Mouse (Mus musculus) thymus, adult 2 months (tissue): Measurements from ENCODE around the gene Dab2ip.

ENCODE experiments used
- CTCF ChIP-seq: fragments of 200-500 bp; IDR thresholded peaks from 2 replicates; pipeline ENCODE4 v1.5.1; 2012; ENCODE audit warnings: mild to moderate bottlenecking, control low read depth, low read length, moderate library complexity, borderline replicate concordance; ENCODE audit not compliant: control insufficient read depth, poor library complexity, insufficient read depth; ENCODE audit errors: extremely low read depth
- POLR2A ChIP-seq: fragments of 200-500 bp; IDR thresholded peaks from 2 replicates; pipeline ENCODE4 v1.6.1; 2012; ENCODE audit warnings: mild to moderate bottlenecking, low read length, control low read depth, moderate library complexity; ENCODE audit not compliant: control insufficient read depth, poor library complexity, insufficient read depth; ENCODE audit errors: extremely low read depth

DNA sequence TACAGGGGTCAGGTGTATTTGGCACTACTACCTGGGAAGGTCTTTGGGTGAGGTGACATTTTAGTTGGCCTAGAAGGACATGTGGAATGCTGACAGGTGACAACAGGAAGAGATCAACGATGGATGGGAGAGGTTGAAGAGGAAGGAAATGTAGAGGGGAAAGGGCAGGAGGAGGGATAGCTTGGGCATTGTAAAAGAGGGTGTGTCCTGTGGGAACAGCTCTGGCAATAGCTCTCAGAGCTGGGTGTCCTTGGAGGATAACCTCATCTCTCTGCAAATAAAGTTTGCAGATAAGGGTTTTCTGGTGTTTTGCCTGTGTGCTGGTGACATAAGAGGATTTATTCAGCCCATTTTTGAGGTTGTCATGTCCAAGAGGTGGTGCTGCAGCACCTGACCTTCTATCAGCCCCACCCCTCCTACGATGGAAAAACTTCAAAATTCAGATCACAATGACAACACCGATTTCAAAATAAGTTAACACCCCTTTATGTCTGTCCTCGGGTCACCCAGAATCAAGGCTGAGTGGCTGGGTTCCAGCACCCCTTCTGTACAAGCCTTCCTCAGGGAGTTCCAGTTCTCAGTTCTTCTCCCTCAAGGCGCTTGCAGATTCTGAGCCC, 101.6 kb downstream of the Dab2ip start:
- TF ChIP-seq CTCF (no peak), POLR2A (no peak)
